Comparison of ENCODE assay signal across 8 mouse cellular contexts in the genomic region with DNA sequence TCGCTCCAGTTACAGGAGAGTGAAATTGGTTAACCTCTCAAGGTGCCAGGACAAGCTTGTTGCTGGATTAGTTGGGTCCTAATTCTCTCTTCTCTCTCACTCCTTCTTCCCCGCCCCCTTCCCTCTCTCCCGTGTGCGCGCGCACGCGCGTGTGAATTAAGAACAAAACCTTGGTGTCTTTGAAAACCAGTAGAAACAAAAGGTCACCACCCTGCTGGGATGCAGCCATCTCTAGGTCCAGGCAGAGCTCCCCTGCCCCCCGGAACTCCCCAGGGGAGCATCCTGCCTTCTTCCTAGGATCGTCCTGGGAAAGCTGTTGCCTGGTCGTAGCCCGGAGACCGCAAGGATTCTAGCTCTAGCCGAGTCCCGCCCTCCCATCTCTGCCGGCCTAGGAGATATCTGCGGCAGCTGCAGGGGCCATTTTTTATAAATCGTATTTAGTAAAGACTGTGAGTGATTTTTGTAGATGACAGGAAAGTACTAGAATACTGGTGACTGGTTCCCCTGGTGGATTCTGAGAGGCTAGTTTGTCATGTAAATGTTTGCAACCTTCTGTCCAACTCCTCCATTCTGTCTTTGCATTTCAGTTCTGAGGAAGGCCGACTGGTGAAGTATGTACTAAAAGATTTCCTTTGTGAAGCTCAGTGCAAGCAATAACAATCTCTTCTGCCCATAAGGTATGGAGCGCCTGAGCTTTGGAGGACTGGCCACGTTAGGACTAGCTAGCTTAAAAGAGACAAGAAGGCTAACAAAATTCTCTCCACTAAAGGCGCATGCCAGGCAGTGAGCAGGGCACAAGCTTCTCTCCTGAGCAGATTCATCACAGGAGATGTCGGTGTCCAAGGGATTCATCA.
DNase-seq lines count a peak whose midpoint lies in the region; ATAC-seq and TF ChIP-seq lines count a peak whose summit lies in the region.

No protein-coding gene starts in this region.

- 8% methylated on average over 24 of the region's 24 CpGs for WGBS in embryonic facial prominence, embryonic 15.5 days
- WGBS in heart, embryonic 13.5 days = 8% methylated on average over 24 of the region's 24 CpGs
- WGBS in kidney, embryonic 14.5 days = 7% methylated on average over 24 of the region's 24 CpGs
- WGBS in lung, embryonic 14.5 days = 5% methylated on average over 24 of the region's 24 CpGs
- 2% methylated on average over 24 of the region's 24 CpGs for WGBS in neural tube, embryonic 14.5 days

- peak overlapping the region; percentile 63 for H3K27ac ChIP-seq in embryonic facial prominence, embryonic 15.5 days (replicated peaks)
- H3K27ac ChIP-seq in heart, embryonic 13.5 days (replicated peaks) = peak overlapping the region; percentile 78
- H3K27ac ChIP-seq in kidney, embryonic 14.5 days (ENCODE audit: low read depth, low read length) = peak overlapping the region; percentile 86
- peak overlapping the region; percentile 9; the same call in 1 of the 2 replicates for H3K27ac ChIP-seq in lung, embryonic 14.5 days (ENCODE audit: low read depth)
- H3K27ac ChIP-seq in neural tube, embryonic 14.5 days (ENCODE audit: low read depth, low read length) = peak overlapping the region; percentile 74

- ATAC-seq in embryonic facial prominence, embryonic 15.5 days (ENCODE audit: insufficient number of reproducible peaks, low FRiP score, low TSS enrichment, low read depth) = no peak
- no peak for ATAC-seq in heart, embryonic 13.5 days (ENCODE audit: extremely low read depth, insufficient number of reproducible peaks, low FRiP score, low TSS enrichment)
- ATAC-seq in kidney, embryonic 14.5 days (ENCODE audit: low FRiP score, low TSS enrichment) = peak; percentile 40
- peak; percentile 31; the same call in 1 of the 2 replicates for ATAC-seq in lung, embryonic 14.5 days (ENCODE audit: insufficient read depth)
- ATAC-seq in neural tube, embryonic 14.5 days (ENCODE audit: low read depth) = peak; percentile 68

- peaks cover 46% of the 10 kb centered on the region for H3K4me1 ChIP-seq in embryonic facial prominence, embryonic 15.5 days
- H3K4me1 ChIP-seq in heart, embryonic 13.5 days = peaks cover 62% of the 10 kb centered on the region
- peaks cover 37% of the 10 kb centered on the region for H3K4me1 ChIP-seq in kidney, embryonic 14.5 days (ENCODE audit: control insufficient read depth, insufficient read depth, low read length)
- H3K4me1 ChIP-seq in lung, embryonic 14.5 days (ENCODE audit: insufficient read depth) = peaks cover 33% of the 10 kb centered on the region
- peaks cover 48% of the 10 kb centered on the region for H3K4me1 ChIP-seq in neural tube, embryonic 14.5 days (ENCODE audit: control insufficient read depth, insufficient read depth, low read length)

- H3K4me2 ChIP-seq in embryonic facial prominence, embryonic 15.5 days (replicated peaks) = peak overlapping the region; percentile 81
- peak overlapping the region; percentile 85 for H3K4me2 ChIP-seq in heart, embryonic 13.5 days
- peak overlapping the region; percentile 54 for H3K4me2 ChIP-seq in kidney, embryonic 14.5 days (replicated peaks; ENCODE audit: low read depth, low read length)
- peak overlapping the region; percentile 68 for H3K4me2 ChIP-seq in lung, embryonic 14.5 days
- H3K4me2 ChIP-seq in neural tube, embryonic 14.5 days (ENCODE audit: low read depth, low read length) = peak overlapping the region; percentile 43

- H3K9ac ChIP-seq in embryonic facial prominence, embryonic 15.5 days = peak overlapping the region; percentile 33
- H3K9ac ChIP-seq in heart, embryonic 13.5 days = peak overlapping the region; percentile 76
- peak overlapping the region; percentile 38 for H3K9ac ChIP-seq in kidney, embryonic 14.5 days (ENCODE audit: low read depth, low read length)
- H3K9ac ChIP-seq in lung, embryonic 14.5 days = peak overlapping the region; percentile 43; the same call in 1 of the 2 replicates
- peak overlapping the region; percentile 32; the same call in 1 of the 2 replicates for H3K9ac ChIP-seq in neural tube, embryonic 14.5 days (replicated peaks; ENCODE audit: low read depth, low read length)

- H3K36me3 ChIP-seq in embryonic facial prominence, embryonic 15.5 days = no peaks in the 10 kb centered on the region
- H3K36me3 ChIP-seq in heart, embryonic 13.5 days = no peaks in the 10 kb centered on the region
- no peaks in the 10 kb centered on the region for H3K36me3 ChIP-seq in kidney, embryonic 14.5 days (ENCODE audit: control insufficient read depth, insufficient read depth, low read length)
- no peaks in the 10 kb centered on the region for H3K36me3 ChIP-seq in lung, embryonic 14.5 days (ENCODE audit: insufficient read depth)
- no peaks in the 10 kb centered on the region for H3K36me3 ChIP-seq in neural tube, embryonic 14.5 days (ENCODE audit: control insufficient read depth, insufficient read depth, low read length)

- H3K9me3 ChIP-seq in embryonic facial prominence, embryonic 15.5 days (replicated peaks) = no peaks in the 10 kb centered on the region
- no peaks in the 10 kb centered on the region for H3K9me3 ChIP-seq in heart, embryonic 13.5 days
- no peaks in the 10 kb centered on the region for H3K9me3 ChIP-seq in kidney, embryonic 14.5 days (ENCODE audit: control insufficient read depth, low read length)
- H3K9me3 ChIP-seq in lung, embryonic 14.5 days (ENCODE audit: low read depth, low read length) = no peaks in the 10 kb centered on the region
- H3K9me3 ChIP-seq in neural tube, embryonic 14.5 days (ENCODE audit: control insufficient read depth, low read length) = no peaks in the 10 kb centered on the region

- H3K27me3 ChIP-seq in embryonic facial prominence, embryonic 15.5 days = peaks cover 5% of the 10 kb centered on the region; the same call in 1 of the 2 replicates
- peaks cover 28% of the 10 kb centered on the region for H3K27me3 ChIP-seq in heart, embryonic 13.5 days (replicated peaks)
- H3K27me3 ChIP-seq in kidney, embryonic 14.5 days (ENCODE audit: control insufficient read depth, insufficient read depth, low read length) = no peaks in the 10 kb centered on the region
- no peaks in the 10 kb centered on the region for H3K27me3 ChIP-seq in lung, embryonic 14.5 days (ENCODE audit: insufficient read depth, low read length)
- H3K27me3 ChIP-seq in neural tube, embryonic 14.5 days (ENCODE audit: control insufficient read depth, insufficient read depth, low read length) = no peaks in the 10 kb centered on the region

- peak; percentile 58 for DNase-seq in CD4-positive helper T cell, adult 2 months (ENCODE audit: low read depth, low spot score)
- peak; percentile 99 for DNase-seq in R1 (ENCODE audit: low read depth, low spot score)
- DNase-seq in lung, embryonic 14.5 days = peak; percentile 78
- peak; percentile 61 for DNase-seq in yolk sac, embryonic 10.5 days (ENCODE audit: low spot score)

- peak; percentile 17; the same call in 1 of the 2 replicates for TF ChIP-seq CTCF in lung, embryonic 14.5 days (IDR thresholded peaks at IDR 0.05; ENCODE audit: low read depth)

- peak overlapping the region; percentile 42 for H3K4me3 ChIP-seq in embryonic facial prominence, embryonic 15.5 days (replicated peaks)
- peak overlapping the region; percentile 53 for H3K4me3 ChIP-seq in heart, embryonic 13.5 days
- peak overlapping the region; percentile 16 for H3K4me3 ChIP-seq in kidney, embryonic 14.5 days (ENCODE audit: low read length)
- H3K4me3 ChIP-seq in lung, embryonic 14.5 days (ENCODE audit: low read depth, low read length) = peak overlapping the region; percentile 30
- H3K4me3 ChIP-seq in neural tube, embryonic 14.5 days (ENCODE audit: low read depth, low read length) = peak overlapping the region; percentile 17

Comparison
In these comparisons a context has a peak if more than half of its experiments do, and no peak if none do; other contexts are left out.
1. ATAC-seq: peak in kidney, embryonic 14.5 days (single experiment), lung, embryonic 14.5 days (single experiment) and neural tube, embryonic 14.5 days (single experiment); none in embryonic facial prominence, embryonic 15.5 days (single experiment) and heart, embryonic 13.5 days (single experiment).
2. H3K27ac ChIP-seq: peak in every context shown above with its lines; median percentile 86 in kidney, embryonic 14.5 days; 78 in heart, embryonic 13.5 days; 74 in neural tube, embryonic 14.5 days; 63 in embryonic facial prominence, embryonic 15.5 days; 9 in lung, embryonic 14.5 days.
3. Peak in every context shown above with its lines, with median percentiles within 50 percentile points of each other: DNase-seq, H3K4me2 ChIP-seq, H3K4me3 ChIP-seq and H3K9ac ChIP-seq.